Mouse (Mus musculus): ENCODE results near the gene Tnfaip8l3. TPM values are rescaled to one million over a fixed set of nuclear protein-coding genes. Genes with fewer than 3 reads are reported as not detected.
A peak's percentile ranks its signal among the peaks of the same experiment; 100 is the strongest.

The Tnfaip8l3 gene
- total RNA-seq, 2 experiments from 2014 or later: 0.07 to 0.14 TPM

GRCm38 (mm10) chr9:53990921-53991320 lies 77.3 kb downstream of the Tnfaip8l3 start:
- DNase-seq (ENCODE audit: low spot score): peak; percentile 12

GRCm38 (mm10) chr9:53986972-53987371 lies 81.2 kb downstream of the Tnfaip8l3 start:
- DNase-seq (ENCODE audit: low spot score): no peak

GRCm38 (mm10) chr9:53984868-53985267 lies 83.3 kb downstream of the Tnfaip8l3 start:
- no peak for DNase-seq (ENCODE audit: low spot score)

DNA sequence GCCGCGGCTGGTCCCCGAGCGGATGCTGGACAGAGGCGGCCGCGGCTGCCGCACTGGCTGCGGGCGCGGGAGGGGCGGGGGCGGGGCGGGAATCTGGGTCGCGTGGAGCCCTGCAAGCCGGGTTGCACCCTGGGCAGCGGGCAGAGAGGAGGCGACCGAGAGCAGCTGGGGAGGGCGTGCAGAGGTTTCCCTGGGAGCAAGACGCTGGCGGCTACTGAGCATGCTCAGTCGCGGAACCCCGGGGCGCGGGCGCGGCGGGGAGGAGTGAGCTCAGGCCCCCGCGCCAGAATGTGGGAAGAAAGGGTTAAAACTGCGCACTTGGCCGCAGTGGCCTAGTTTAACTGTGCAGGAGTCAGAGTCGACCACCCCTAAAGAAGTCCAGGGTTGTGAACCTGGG lies 93.1 kb downstream of the Tnfaip8l3 start, which contains the start of gene Elmod1:
Elmod1 (minus strand) TSS at position 180 of the 397 bp plus-strand sequence.
- DNase-seq (ENCODE audit: low spot score): no peak

GRCm38 (mm10) chr9:53974328-53975121 lies 93.7 kb downstream of the Tnfaip8l3 start:
- DNase-seq (ENCODE audit: low spot score): no peak

DNA sequence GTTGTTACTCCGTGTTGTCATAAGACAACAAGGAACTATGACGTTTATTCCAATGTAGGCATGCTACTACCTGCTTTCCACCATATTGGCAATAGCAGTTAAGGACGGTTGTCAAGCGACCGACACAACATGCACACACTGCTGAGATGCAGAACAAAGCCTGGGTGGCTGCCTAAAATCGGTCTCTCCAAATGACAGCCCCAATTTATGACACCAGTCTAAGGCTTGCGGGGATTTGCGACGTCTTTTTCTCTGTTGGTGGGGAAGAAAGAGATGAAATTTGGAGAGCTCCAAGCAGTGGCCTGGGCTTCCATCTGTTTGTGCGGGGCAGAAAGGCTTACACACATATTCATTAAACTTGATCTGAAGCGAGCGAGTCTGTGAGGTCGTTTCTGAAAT lies 94.3 kb downstream of the Tnfaip8l3 start:
- no peak for DNase-seq (ENCODE audit: low spot score)

Other genes with a start within 250 kb of the Tnfaip8l3 start
- gene Sln, start 218.2 kb downstream of the Tnfaip8l3 start, total RNA-seq (2021): 1 to 10 TPM in 1 of 2 experiments, under 1 TPM in 1; 0.95 to 1.9 TPM
- not detected for gene Elmod1, start 93.1 kb downstream of the Tnfaip8l3 start, total RNA-seq (2021)
- gene Cyp19a1, start 199.7 kb upstream of the Tnfaip8l3 start, total RNA-seq (2021): not detected
- under 1 TPM; 0.43 to 0.85 TPM for gene Gldn, start 218.1 kb upstream of the Tnfaip8l3 start, total RNA-seq (2021)

All from gastrocnemius, adult 18-20 months (tissue).